Mouse (Mus musculus) neural tube, embryonic 14.5 days (tissue): ENCODE measurements around the gene Agr3. TPM values are rescaled to one million over a fixed set of nuclear protein-coding genes. Genes with fewer than 3 reads are reported as not detected.

Experiments used
- ATAC-seq: fragments of 200-750 bp; cut with Nextera tagmentation; 2 replicates; pipeline ENCODE4 v1.8.0; 2017; ENCODE audit warnings: low read depth, mild to moderate bottlenecking, moderate TSS enrichment, moderate library complexity
- H3K27ac ChIP-seq: fragments of 300-500 bp; sonication (generic); 2 replicates; pipeline ENCODE4 v1.5.1; 2014; ENCODE audit warnings: low read depth, mild to moderate bottlenecking, control low read depth, low read length, moderate library complexity, mixed read lengths
- H3K27me3 ChIP-seq: fragments of 300-500 bp; sonication (generic); 2 replicates; pipeline ENCODE4 v1.6.1; 2014; ENCODE audit warnings: low read length; ENCODE audit not compliant: control insufficient read depth, insufficient read depth
- H3K36me3 ChIP-seq: fragments of 300-500 bp; sonication (generic); 2 replicates; pipeline ENCODE4 v1.6.1; 2014; ENCODE audit warnings: low read length, mixed read lengths; ENCODE audit not compliant: control insufficient read depth, insufficient read depth
- H3K4me1 ChIP-seq: fragments of 300-500 bp; sonication (generic); 2 replicates; pipeline ENCODE4 v1.6.1; 2014; ENCODE audit warnings: low read length; ENCODE audit not compliant: control insufficient read depth, insufficient read depth
- H3K4me2 ChIP-seq: fragments of 300-500 bp; sonication (generic); 2 replicates; pipeline ENCODE4 v1.6.1; 2014; ENCODE audit warnings: mild to moderate bottlenecking, low read depth, low read length, control low read depth
- H3K4me3 ChIP-seq: fragments of 300-500 bp; sonication (generic); 2 replicates; pipeline ENCODE4 v1.5.1; 2014; ENCODE audit warnings: low read depth, low read length, control low read depth, mixed read lengths
- H3K9ac ChIP-seq: fragments of 300-500 bp; sonication (generic); replicated peaks from 2 replicates; pipeline ENCODE4 v1.6.1; 2014; ENCODE audit warnings: low read depth, mild to moderate bottlenecking, control low read depth, low read length, mixed read lengths
- H3K9me3 ChIP-seq: fragments of 300-500 bp; sonication (generic); 2 replicates; pipeline ENCODE4 v1.6.1; 2016; ENCODE audit warnings: low read length; ENCODE audit not compliant: control insufficient read depth
- WGBS: fragments of 180-500 bp; shearing (Covaris S2); extraction: QIAGEN DNeasy Blood & Tissue Kit; methylation state at CpG from one replicate; pipeline ENCODE4 v1.1.7; 2014; 5-methylcytosine and 5-hydroxymethylcytosine counted together
- polyA plus RNA-seq: library from polyadenylated mRNA; unstranded; fragments of >200 nt; fragmentation: Nextera tagmentation; extraction: Ambion mirVana; gene quantifications from 2 replicates; pipeline ENCODE4 v1.2.1, GENCODE M21; 2014

The Agr3 gene
- polyA plus RNA-seq, 1 experiment from 2014 or later, result 0.39 TPM

- Histone ChIP-seq H3K9me3 (no peaks in the 10 kb centered on the region), H3K4me1 (no peaks in the 10 kb centered on the region), H3K27ac (no peak overlapping the region), H3K9ac (no peak overlapping the region), H3K4me2 (no peak overlapping the region), H3K27me3 (no peaks in the 10 kb centered on the region), H3K4me3 (no peak overlapping the region), H3K36me3 (no peaks in the 10 kb centered on the region)
- 96% methylated on average over 3 of the region's 3 CpGs for WGBS
- no peak for ATAC-seq
Observed at GRCm38 (mm10) chr12:35975898-35976297, 50.5 kb downstream of the Agr3 start.

DNA sequence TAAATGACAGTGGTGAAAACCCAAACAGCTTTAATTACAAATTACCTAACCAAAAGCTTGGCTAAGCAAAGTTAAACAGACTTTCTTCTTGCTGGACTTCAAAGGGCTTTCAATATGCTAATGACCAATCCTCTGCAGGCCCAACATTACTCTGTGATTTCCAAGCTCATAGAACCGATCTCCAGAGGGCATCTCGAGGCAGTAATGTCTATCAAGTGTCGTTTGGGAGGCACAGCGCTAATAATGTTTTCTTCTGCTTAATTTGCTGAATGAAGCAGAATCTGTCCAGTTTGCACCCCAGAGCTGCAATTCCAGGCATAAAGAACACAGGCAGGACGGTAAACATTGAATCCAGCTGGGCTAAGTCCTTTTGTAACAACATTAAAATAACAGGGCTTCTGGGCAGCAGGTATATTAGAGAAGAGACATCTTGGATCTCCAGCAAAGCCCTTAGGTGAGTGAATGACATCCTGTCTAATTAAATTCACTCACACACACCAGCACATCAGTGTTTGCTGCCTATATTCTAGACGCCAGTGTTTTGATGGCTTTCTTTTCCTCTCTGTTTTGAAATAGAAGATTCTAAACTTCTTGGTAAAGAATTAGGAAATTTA is 52.3 kb downstream of the Agr3 start:
- Histone ChIP-seq H3K27me3 (no peaks in the 10 kb centered on the region), H3K9me3 (no peaks in the 10 kb centered on the region), H3K27ac (no peak overlapping the region), H3K4me1 (0 out of 2 replicates have a peak, but pooled peaks cover 6% of the 10 kb centered on the region), H3K36me3 (no peaks in the 10 kb centered on the region), H3K9ac (no peak overlapping the region), H3K4me2 (no peak overlapping the region), H3K4me3 (no peak overlapping the region)
- peak; percentile 48; the same call in 1 of the 2 replicates for ATAC-seq
- 31% methylated on average over 6 of the region's 6 CpGs for whole genome bisulfite sequencing

- Histone ChIP-seq H3K27ac (no peak overlapping the region), H3K9me3 (no peaks in the 10 kb centered on the region), H3K4me3 (no peak overlapping the region), H3K9ac (no peak overlapping the region), H3K4me1 (0 out of 2 replicates have a peak, but pooled peaks cover 6% of the 10 kb centered on the region), H3K4me2 (no peak overlapping the region), H3K27me3 (no peaks in the 10 kb centered on the region), H3K36me3 (no peaks in the 10 kb centered on the region)
- no peak for ATAC-seq
- WGBS, result 90% methylated on average over 5 of the region's 5 CpGs
Observed at GRCm38 (mm10) chr12:35979625-35980024, 54.2 kb downstream of the Agr3 start.

DNA sequence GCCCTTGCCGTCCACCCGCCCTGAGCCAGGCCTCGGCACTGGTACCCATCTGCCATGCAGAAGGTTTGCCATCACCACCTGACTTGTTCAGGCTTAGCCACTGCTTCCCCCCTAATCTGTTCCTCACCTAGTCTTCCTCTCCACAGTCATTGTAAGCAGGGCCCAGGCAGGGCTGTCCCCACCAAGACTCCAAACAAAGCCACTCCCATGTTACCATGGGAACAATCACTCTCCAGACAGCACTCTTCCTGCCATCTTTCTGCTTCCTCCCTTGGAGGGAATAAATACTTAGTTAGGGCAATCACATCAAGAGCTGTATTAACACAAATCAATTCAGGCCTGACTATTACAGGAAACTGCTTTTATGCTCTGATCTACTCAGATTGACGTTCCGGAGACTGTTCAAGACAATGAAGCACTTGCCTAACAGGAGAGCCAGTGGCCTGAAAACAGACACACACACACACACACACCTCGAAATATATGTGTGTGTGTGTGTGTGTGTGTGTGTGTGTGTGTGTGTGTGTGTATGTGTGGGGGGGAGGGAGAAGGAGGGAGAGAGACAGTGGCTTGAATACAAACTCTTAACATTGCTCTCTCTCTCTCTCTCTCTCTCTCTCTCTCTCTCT is 56.4 kb downstream of the Agr3 start:
- 0 out of 2 replicates have a peak, but pooled peaks cover 6% of the 10 kb centered on the region for H3K4me1 ChIP-seq
- no peak overlapping the region for H3K9ac ChIP-seq
- peak; percentile 86; the same call in 1 of the 2 replicates for ATAC-seq
- H3K4me2 ChIP-seq, result no peak overlapping the region
- H3K36me3 ChIP-seq, result no peaks in the 10 kb centered on the region
- WGBS, result 32% methylated on average over 6 of the region's 6 CpGs
- H3K27ac ChIP-seq, result peak overlapping the region; percentile 55; the same call in 1 of the 2 replicates
- no peak overlapping the region for H3K4me3 ChIP-seq
- H3K9me3 ChIP-seq, result no peaks in the 10 kb centered on the region
- no peaks in the 10 kb centered on the region for H3K27me3 ChIP-seq

DNA sequence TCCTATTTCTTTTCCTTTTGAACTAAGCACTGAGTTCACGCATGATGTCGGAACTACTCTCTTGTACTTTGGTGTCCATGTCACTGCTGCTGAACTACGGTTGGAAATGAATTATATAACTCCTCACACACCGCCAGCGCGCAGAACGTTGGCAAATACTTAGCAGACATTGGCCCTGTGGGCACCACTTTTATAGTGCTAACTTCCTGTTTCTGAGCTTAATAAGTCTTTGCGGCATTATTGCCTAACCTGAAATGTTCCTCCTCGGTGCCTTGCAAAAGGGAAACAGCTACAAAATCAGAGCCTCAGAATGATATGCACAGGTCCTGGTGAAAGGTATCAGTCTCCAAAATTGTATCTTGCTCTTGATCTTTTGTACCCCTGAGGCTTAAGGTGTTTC is 58.1 kb downstream of the Agr3 start:
- 0 out of 2 replicates have a peak, but pooled peaks cover 6% of the 10 kb centered on the region for H3K4me1 ChIP-seq
- H3K4me3 ChIP-seq, result no peak overlapping the region
- no peak for ATAC-seq
- no peak overlapping the region for H3K27ac ChIP-seq
- H3K27me3 ChIP-seq, result no peaks in the 10 kb centered on the region
- H3K9ac ChIP-seq, result no peak overlapping the region
- H3K9me3 ChIP-seq, result no peaks in the 10 kb centered on the region
- H3K4me2 ChIP-seq, result no peak overlapping the region
- no peaks in the 10 kb centered on the region for H3K36me3 ChIP-seq
- 88% methylated on average over 9 of the region's 9 CpGs for WGBS

DNA sequence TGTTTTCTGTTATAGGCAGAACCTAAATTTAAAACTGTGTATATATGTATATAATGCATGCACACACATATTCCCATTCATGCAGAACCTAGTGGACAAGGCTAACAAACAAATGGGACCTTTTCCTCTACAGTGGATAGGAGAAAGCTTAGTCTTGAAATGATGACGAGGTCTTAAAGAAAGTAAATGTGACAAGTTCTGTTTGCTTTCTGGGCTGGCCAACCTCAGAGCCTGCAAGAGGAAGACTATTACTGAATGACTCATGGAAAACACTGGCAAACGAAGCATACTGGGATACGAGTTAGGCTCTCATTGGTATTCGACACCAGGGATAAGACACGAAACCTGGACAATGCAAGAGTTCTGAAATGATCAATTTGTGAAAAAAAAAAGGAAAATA is 59.3 kb downstream of the Agr3 start:
- Histone ChIP-seq H3K36me3 (no peaks in the 10 kb centered on the region), H3K4me1 (0 out of 2 replicates have a peak, but pooled peaks cover 6% of the 10 kb centered on the region), H3K9ac (no peak overlapping the region), H3K27me3 (no peaks in the 10 kb centered on the region), H3K4me3 (no peak overlapping the region), H3K9me3 (no peaks in the 10 kb centered on the region), H3K4me2 (no peak overlapping the region), H3K27ac (no peak overlapping the region)
- no peak for ATAC-seq
- WGBS, result 93% methylated on average over 5 of the region's 5 CpGs

DNA sequence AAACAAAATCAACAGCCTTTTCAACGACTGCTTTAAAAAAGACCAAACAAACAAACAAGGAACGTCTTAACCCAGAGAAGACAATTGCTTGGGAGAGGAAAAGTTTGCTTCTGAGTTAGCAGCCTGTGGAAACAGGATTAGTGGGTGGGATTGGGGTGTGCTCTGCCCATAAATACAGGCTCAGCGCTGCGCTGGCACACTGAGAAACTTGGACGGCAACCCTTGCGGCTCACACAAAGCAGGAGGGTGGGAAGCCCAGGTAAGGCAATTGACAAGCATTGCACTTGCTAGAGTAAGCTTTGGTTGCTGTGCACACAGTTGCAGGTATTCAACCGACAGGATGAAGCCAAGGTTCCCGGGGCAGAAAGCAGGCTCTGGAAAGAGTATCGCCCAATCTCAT is 67.3 kb downstream of the Agr3 start, which contains the start of gene Agr2:
Agr2 (plus strand) TSS at position 197 of the 400 bp plus-strand sequence.
- ATAC-seq, result no peak
- Histone ChIP-seq H3K27ac (no peak within 1 kb of the TSS), H3K36me3 (no peaks in the 10 kb centered on the region), H3K9ac (no peak within 1 kb of the TSS), H3K9me3 (no peaks in the 10 kb centered on the region), H3K4me3 (no peak within 1 kb of the TSS), H3K4me1 (no peaks in the 10 kb centered on the region), H3K27me3 (no peaks in the 10 kb centered on the region), H3K4me2 (no peak within 1 kb of the TSS)
- WGBS, result 60% methylated on average over 9 of the region's 9 CpGs

GRCm38 (mm10) chr12:35993583-35993982 is 68.2 kb downstream of the Agr3 start:
- Histone ChIP-seq H3K27me3 (no peaks in the 10 kb centered on the region), H3K4me3 (no peak overlapping the region), H3K36me3 (no peaks in the 10 kb centered on the region), H3K4me2 (no peak overlapping the region), H3K4me1 (no peaks in the 10 kb centered on the region), H3K9me3 (no peaks in the 10 kb centered on the region), H3K27ac (no peak overlapping the region), H3K9ac (no peak overlapping the region)
- 59% methylated on average over 3 of the region's 3 CpGs for WGBS
- ATAC-seq, result no peak

DNA sequence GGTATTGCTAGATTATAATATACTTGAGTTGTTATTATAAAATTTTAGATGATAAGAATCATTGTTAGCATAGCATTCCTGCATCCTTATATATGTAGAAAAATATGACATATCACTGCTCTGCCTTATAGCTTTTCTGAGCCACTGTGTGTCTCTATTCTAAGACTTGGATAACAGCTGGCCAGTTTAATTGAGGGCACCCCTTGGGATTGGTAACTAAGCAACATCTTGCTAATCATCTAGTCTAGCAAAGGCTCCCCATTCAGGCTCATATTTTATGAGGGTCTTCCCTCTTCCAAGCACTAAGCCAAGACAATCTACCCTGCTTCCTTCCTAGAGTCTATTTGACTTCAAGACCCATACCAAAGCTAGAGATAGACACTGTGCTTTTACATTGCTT is 68.7 kb downstream of the Agr3 start:
- H3K27ac ChIP-seq, result peak overlapping the region; percentile 66; the same call in 1 of the 2 replicates

More for the DNA sequence above, 68.7 kb downstream of the Agr3 start:
- Histone ChIP-seq H3K4me3 (no peak overlapping the region), H3K9me3 (no peaks in the 10 kb centered on the region), H3K4me2 (no peak overlapping the region), H3K27me3 (no peaks in the 10 kb centered on the region), H3K36me3 (no peaks in the 10 kb centered on the region), H3K4me1 (no peaks in the 10 kb centered on the region), H3K9ac (no peak overlapping the region)
- peak; percentile 86 for ATAC-seq
